Comparison of ENCODE assay signal across 9 mouse cellular contexts in genomic region chr10:56338851-56339489, GRCm38 (mm10). TPM values are rescaled to one million over a fixed set of nuclear protein-coding genes. Genes with fewer than 3 reads are reported as not detected.
DNase-seq lines count a peak whose midpoint lies in the region; ATAC-seq lines count a peak whose summit lies in the region.
"Had no signal": no experiment of that assay in that cellular context is flagged by ENCODE, and none has a peak within 500 bp of the region (broad histone marks: within the 10 kb centered on the region; RNA-seq: fewer than 3 reads in every experiment).

No protein-coding gene starts in this region.

- 54% methylated on average over 6 of the region's 6 CpGs for WGBS in hindbrain, embryonic 15.5 days

- no peaks in the 10 kb centered on the region for H3K4me1 ChIP-seq in hindbrain, embryonic 15.5 days (replicated peaks)

- H3K9ac ChIP-seq in hindbrain, embryonic 15.5 days: no peak overlapping the region

- H3K4me3 ChIP-seq in hindbrain, embryonic 15.5 days: no peak overlapping the region
- H3K4me3 ChIP-seq: myocyte had no signal

- DNase-seq in NIH3T3 (ENCODE audit: low read depth): peak; percentile 89
- DNase-seq in cerebellum, adult 9-10 months: peak; percentile 60
- DNase-seq in frontal cortex, postnatal 10 days (ENCODE audit: low spot score in 2 of 2): peak; percentile 20 to 71
- peak; percentile 76 to 97 for DNase-seq in layer of hippocampus, postnatal 25 days (ENCODE audit: extremely low spot score in 1 of 2, low spot score in 1 of 2)
- peak; percentile 75 for DNase-seq in lung, postnatal 25 days (ENCODE audit: low spot score)
- DNase-seq in retina, postnatal 7 days (ENCODE audit: low read depth, low spot score): peak; percentile 39
- peak; percentile 54 for DNase-seq in urinary bladder, adult 2 months (ENCODE audit: low spot score)

- H3K4me2 ChIP-seq in hindbrain, embryonic 15.5 days: no peak overlapping the region

- H3K36me3 ChIP-seq in hindbrain, embryonic 15.5 days: no peaks in the 10 kb centered on the region

- H3K27me3 ChIP-seq in hindbrain, embryonic 15.5 days: no peaks in the 10 kb centered on the region

- ATAC-seq in hindbrain, embryonic 15.5 days (ENCODE audit: low FRiP score, low read depth): peak; percentile 86

- H3K9me3 ChIP-seq in hindbrain, embryonic 15.5 days: no peaks in the 10 kb centered on the region

- no peak overlapping the region for H3K27ac ChIP-seq in hindbrain, embryonic 15.5 days (replicated peaks)

RNA-seq across cellular contexts. Expression of gene Gja1, which starts 38.2 kb away (rescaled TPM):
- 103 and 128 TPM in 2 replicates for polyA plus RNA-seq in hindbrain, embryonic 15.5 days (2015; fragmentation: Nextera tagmentation; extraction: Ambion mirVana)
- 100 to 1,000 TPM; 265 to 310 TPM for total RNA-seq in layer of hippocampus, postnatal 25 days (2021)
- 11.1 and 16.2 TPM in 2 replicates for polyA plus RNA-seq in urinary bladder, adult 2 months (2012; rRNA removed)

Comparison
In these comparisons a context has a peak if more than half of its experiments do, and no peak if none do; other contexts are left out.
1. DNase-seq: peak in every context shown above with its lines; median percentile 89 in NIH3T3; 86 in layer of hippocampus, postnatal 25 days; 75 in lung, postnatal 25 days; 60 in cerebellum, adult 9-10 months; 54 in urinary bladder, adult 2 months; 46 in frontal cortex, postnatal 10 days; 39 in retina, postnatal 7 days.